Mouse (Mus musculus) lung, adult 2 months (tissue): ENCODE data around the gene Smg7. TPM values are rescaled to one million over a fixed set of nuclear protein-coding genes. Genes with fewer than 3 reads are reported as not detected.

Experiments used
- DNase-seq: peaks from one replicate; pipeline ENCODE4 v3.0.0; 2022
- H3K4me1 ChIP-seq: fragments of 200-500 bp; 2 replicates; pipeline ENCODE4 v1.6.1; 2011; ENCODE audit warnings: low read length; ENCODE audit not compliant: control insufficient read depth, insufficient read depth
- H3K4me3 ChIP-seq: fragments of 200-500 bp; replicated peaks from 2 replicates; pipeline ENCODE3; 2011; ENCODE audit warnings: low read depth, mild to moderate bottlenecking, control low read depth, low read length; ENCODE audit errors: extremely low read depth
- CTCF ChIP-seq: fragments of 200-500 bp; IDR thresholded peaks from 2 replicates; pipeline ENCODE4 v1.5.1; 2011; ENCODE audit warnings: mild to moderate bottlenecking, low read length, control low read depth; ENCODE audit not compliant: insufficient read depth
- POLR2A ChIP-seq: fragments of 200-500 bp; IDR thresholded peaks from 2 replicates; pipeline ENCODE4 v1.6.1; 2011; ENCODE audit warnings: low read depth, mild to moderate bottlenecking, control low read depth, low read length, borderline replicate concordance; ENCODE audit errors: extremely low read depth
- WGBS: fragments of 180-500 bp; shearing (Covaris S2); methylation state at CpG from one replicate; pipeline ENCODE4 v1.1.7; 2018; 5-methylcytosine and 5-hydroxymethylcytosine counted together
- polyA plus RNA-seq: library from polyadenylated mRNA; depleted of rRNA; stranded (reverse); fragments of >200 nt; gene quantifications from 2 replicates; pipeline ENCODE4 v1.2.3, GENCODE M21; 2012

Gene Smg7
- polyA plus RNA-seq, 1 experiment = 25.8 TPM

- H3K4me1 ChIP-seq = no peaks in the 10 kb centered on the region
- no peak for DNase-seq
- no peak overlapping the region for H3K4me3 ChIP-seq
- TF ChIP-seq CTCF (no peak), POLR2A (no peak)
- WGBS = 95% methylated on average over 2 of the region's 2 CpGs
These were observed 61.4 kb downstream of the Smg7 start for GRCm38 (mm10) chr1:152841057-152841456.

DNA sequence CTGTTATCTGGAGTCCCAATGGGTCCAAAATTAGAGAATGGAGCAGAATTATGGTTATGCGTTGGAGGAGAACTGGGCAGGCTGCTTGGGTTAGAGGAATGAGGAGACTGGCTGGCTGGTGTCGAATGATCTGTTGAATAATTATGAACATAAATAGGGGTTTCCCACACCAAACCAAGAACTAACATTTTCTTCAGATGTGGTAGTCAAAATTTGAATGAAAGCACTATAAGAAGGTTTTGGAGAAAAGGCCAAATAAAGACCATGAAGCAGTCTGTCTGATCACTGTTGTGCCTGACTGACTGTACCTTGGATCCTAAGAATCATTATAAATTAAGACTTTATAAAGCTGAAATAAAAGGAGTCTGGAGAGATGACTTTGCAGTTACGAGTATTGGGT is 62.1 kb downstream of the Smg7 start:
- H3K4me1 ChIP-seq = no peaks in the 10 kb centered on the region
- DNase-seq = no peak
- 91% methylated on average over 3 of the region's 3 CpGs for WGBS
- no peak overlapping the region for H3K4me3 ChIP-seq
- TF ChIP-seq CTCF (no peak), POLR2A (no peak)

- TF ChIP-seq POLR2A (no peak), CTCF (no peak)
- no peak for DNase-seq
- Histone ChIP-seq H3K4me1 (no peaks in the 10 kb centered on the region), H3K4me3 (no peak overlapping the region)
- WGBS = 87% methylated on average over 12 of the region's 12 CpGs
These were observed 63.6 kb downstream of the Smg7 start for GRCm38 (mm10) chr1:152838841-152839240.

GRCm38 (mm10) chr1:152838026-152838702 is 64.3 kb downstream of the Smg7 start:
- Histone ChIP-seq H3K4me3 (no peak overlapping the region), H3K4me1 (no peaks in the 10 kb centered on the region)
- TF ChIP-seq POLR2A (no peak), CTCF (no peak)
- WGBS = 71% methylated on average over 11 of the region's 11 CpGs
- DNase-seq = no peak

- no peak overlapping the region for H3K4me3 ChIP-seq
These were observed 67.4 kb downstream of the Smg7 start for GRCm38 (mm10) chr1:152835061-152835460.

DNA sequence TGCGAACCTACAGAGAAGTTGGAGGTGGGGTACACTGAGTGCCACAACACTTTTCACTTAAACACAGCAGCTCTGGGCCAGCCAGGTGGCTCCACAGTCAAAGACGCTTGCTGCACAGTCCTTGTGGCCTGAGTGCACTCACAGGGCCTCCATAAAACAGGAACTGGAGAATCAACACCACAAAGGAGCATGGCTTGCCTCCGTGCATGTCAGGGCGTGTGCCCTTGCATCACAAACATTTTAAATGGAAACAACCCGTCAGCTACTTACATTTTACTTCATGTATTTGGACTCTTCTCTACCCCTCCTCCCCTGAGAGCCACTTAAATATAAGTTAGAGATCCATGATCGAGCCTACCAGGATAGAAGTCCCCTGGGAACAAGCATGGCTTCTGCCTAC is 70.1 kb downstream of the Smg7 start:
- Histone ChIP-seq H3K4me1 (no peaks in the 10 kb centered on the region), H3K4me3 (no peak overlapping the region)
- TF ChIP-seq POLR2A (no peak), CTCF (no peak)
- 66% methylated on average over 6 of the region's 6 CpGs for WGBS
- no peak for DNase-seq

More at GRCm38 (mm10) chr1:152835061-152835460, 67.4 kb downstream of the Smg7 start:
- TF ChIP-seq CTCF (no peak), POLR2A (no peak)
- DNase-seq = no peak
- H3K4me1 ChIP-seq = no peaks in the 10 kb centered on the region
- WGBS = 96% methylated on average over 3 of the region's 3 CpGs

DNA sequence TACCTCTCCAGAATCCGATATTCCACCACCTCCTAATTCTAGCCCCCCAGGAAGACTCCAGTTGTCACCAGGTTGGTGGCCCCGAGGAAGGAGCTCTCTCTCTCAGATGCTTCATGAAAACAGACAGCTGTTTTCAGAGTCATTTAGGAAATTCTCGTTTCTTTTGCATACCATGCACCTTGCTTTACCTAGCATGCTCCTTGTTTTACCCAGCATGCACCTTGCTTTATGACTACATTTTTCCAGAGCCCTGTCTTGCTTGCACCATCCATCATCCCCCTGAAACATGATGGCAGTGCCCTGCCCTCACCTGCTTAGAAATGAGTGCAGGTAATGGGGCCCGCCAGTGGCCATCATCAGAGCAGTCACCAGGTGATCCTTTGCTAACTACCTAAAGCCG is 70.8 kb downstream of the Smg7 start:
- no peak for TF ChIP-seq CTCF
- no peak for TF ChIP-seq POLR2A
- no peaks in the 10 kb centered on the region for H3K4me1 ChIP-seq
- 72% methylated on average over 5 of the region's 5 CpGs for WGBS
- no peak for DNase-seq
- H3K4me3 ChIP-seq = no peak overlapping the region

DNA sequence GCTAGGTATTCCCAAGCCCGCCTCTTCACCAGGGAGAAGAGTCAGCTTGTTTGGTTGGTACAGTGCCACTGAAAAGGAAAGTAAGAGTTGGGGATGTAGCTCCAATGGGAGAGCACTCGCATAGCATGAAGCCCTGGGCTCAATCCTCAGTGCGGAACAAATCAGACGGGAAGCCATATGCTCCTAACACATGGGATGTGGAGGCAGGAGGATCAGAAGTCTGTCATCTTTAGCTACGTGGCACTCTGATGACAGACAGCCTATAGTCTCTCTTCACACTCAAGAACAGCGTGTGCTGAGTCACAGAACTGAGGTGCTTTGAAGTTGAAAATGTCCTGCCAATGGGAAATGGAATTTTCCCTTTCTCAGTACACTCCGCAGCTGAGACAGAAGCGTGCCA is 71.4 kb downstream of the Smg7 start:
- 80% methylated on average over 8 of the region's 8 CpGs for WGBS
- DNase-seq = no peak
- Histone ChIP-seq H3K4me3 (no peak overlapping the region), H3K4me1 (no peaks in the 10 kb centered on the region)
- no peak for TF ChIP-seq CTCF
- TF ChIP-seq POLR2A = no peak

- TF ChIP-seq POLR2A (no peak), CTCF (no peak)
- Histone ChIP-seq H3K4me1 (no peaks in the 10 kb centered on the region), H3K4me3 (no peak overlapping the region)
- DNase-seq = no peak
- WGBS = 92% methylated on average over 9 of the region's 9 CpGs
These were observed 72.4 kb downstream of the Smg7 start for GRCm38 (mm10) chr1:152830054-152830453.

- Histone ChIP-seq H3K4me1 (no peaks in the 10 kb centered on the region), H3K4me3 (no peak overlapping the region)
- no peak for DNase-seq
- 66% methylated on average over 10 of the region's 10 CpGs for WGBS
- TF ChIP-seq CTCF (no peak), POLR2A (no peak)
These were observed 73.7 kb downstream of the Smg7 start for GRCm38 (mm10) chr1:152828637-152829355.

DNA sequence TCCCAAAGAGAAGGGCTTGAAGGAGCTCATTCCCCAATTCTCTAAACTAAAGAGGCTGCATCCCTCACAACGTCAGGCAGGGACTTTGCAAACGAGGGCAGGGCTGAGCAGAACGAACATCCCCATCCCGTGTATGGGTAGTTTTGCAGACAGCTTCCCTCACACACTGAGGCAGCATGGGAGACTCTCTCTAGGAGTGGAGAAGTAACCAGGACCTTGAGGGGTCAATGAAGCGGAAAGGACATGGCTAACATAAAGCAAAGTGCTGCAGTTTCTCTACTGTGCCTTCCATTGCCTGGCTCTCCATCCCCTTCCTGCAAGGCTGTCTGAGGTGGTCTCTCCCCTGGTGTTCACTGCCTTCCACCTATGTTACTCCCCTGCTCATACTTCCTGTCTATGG is 74.3 kb downstream of the Smg7 start:
- Histone ChIP-seq H3K4me1 (no peaks in the 10 kb centered on the region), H3K4me3 (no peak overlapping the region)
- DNase-seq = no peak
- 77% methylated on average over 5 of the region's 5 CpGs for WGBS
- TF ChIP-seq CTCF (no peak), POLR2A (no peak)
